Mouse (Mus musculus): ENCODE results near the gene Bbx. TPM values are rescaled to one million over a fixed set of nuclear protein-coding genes. Genes with fewer than 3 reads are reported as not detected.

The Bbx gene
- polyA plus RNA-seq, 1 experiment = 116 TPM

DNA sequence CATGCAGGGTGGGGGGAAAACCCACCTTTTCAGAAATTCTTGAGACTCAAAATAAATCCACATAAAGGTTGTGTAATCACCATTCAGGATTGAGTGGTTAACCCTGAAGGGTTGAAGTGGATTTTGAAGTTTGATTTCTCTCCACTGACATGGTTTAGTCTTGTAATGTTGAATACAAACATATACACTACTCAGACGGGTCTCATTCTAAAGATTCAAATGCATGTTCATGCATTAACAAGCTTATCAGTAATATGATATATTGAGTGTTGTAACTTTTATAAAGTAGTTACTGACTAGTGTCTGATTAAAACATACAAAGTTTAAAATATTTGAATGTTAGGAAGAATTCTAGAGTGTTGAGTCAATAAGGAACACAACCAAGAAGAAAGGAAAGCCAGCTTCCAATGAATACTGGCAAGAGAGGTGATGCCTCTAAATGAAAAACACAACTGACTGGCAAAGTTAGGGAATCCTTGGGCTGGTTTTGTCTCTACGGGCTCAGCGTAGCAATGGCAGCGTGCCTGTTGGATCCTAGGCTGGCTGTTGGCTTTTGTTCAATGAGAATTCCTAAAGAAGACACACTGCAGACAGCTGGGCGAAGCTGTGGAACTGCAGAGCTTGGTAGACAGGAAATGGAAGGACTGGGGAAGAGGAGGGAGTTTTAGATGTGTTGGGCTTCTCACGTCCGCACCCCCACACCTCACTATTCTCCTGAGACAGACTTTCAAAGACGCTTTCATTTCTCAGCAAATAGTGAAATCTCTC is 211.3 kb downstream of the Bbx start:
- Histone ChIP-seq H3K9ac (ENCODE audit: low read depth, poor library complexity, severe bottlenecking) (no peak overlapping the region), H3K27me3 (ENCODE audit: control insufficient read depth, insufficient read depth, low read length, poor library complexity, severe bottlenecking) (no peaks in the 10 kb centered on the region), H3K4me3 (ENCODE audit: low read depth, low read length) (no peak overlapping the region), H3K9me3 (replicated peaks; ENCODE audit: control insufficient read depth, insufficient read depth, low read length, poor library complexity, severe bottlenecking) (no peaks in the 10 kb centered on the region), H3K4me1 (ENCODE audit: control insufficient read depth, insufficient read depth, low read length) (no peaks in the 10 kb centered on the region), H3K27ac (ENCODE audit: insufficient read depth, low read length) (no peak overlapping the region), H3K36me3 (ENCODE audit: control insufficient read depth, insufficient read depth, low read length, poor library complexity, severe bottlenecking) (peaks cover 3% of the 10 kb centered on the region; the same call in 1 of the 2 replicates)
- no peak for TF ChIP-seq CTCF (IDR thresholded peaks at IDR 0.05; ENCODE audit: low read depth, low read length)
- no peak for TF ChIP-seq EP300 (IDR thresholded peaks at IDR 0.05; ENCODE audit: insufficient read depth, low read depth, low read length)
- no peak for TF ChIP-seq POLR2A (IDR thresholded peaks at IDR 0.05; ENCODE audit: insufficient read depth, low read length)

DNA sequence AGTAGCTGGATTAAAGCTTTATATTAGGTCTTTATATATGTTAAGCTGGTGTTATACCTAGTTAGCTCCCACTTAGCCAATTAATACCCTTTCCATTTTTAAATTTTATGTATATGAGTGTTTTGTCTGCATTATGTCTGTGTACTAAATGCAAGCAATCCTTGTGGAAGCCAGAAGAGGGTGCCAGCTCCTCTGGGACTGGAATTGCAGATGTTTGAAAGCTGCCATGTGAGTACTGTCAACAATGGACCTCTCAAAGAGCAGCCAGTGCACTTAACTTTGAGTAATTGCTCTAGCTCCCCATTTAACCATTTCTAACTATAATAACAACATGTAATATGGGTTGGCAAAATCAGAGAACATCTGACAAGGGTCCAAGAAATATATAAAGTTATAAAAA is 215.1 kb downstream of the Bbx start:
- no peaks in the 10 kb centered on the region for H3K27me3 ChIP-seq (ENCODE audit: control insufficient read depth, insufficient read depth, low read length, poor library complexity, severe bottlenecking)
- H3K36me3 ChIP-seq (ENCODE audit: control insufficient read depth, insufficient read depth, low read length, poor library complexity, severe bottlenecking) = no peaks in the 10 kb centered on the region
- H3K4me1 ChIP-seq (ENCODE audit: control insufficient read depth, insufficient read depth, low read length) = no peaks in the 10 kb centered on the region
- H3K27ac ChIP-seq (ENCODE audit: insufficient read depth, low read length) = no peak overlapping the region
- H3K4me3 ChIP-seq (ENCODE audit: low read depth, low read length) = no peak overlapping the region
- no peaks in the 10 kb centered on the region for H3K9me3 ChIP-seq (replicated peaks; ENCODE audit: control insufficient read depth, insufficient read depth, low read length, poor library complexity, severe bottlenecking)
- no peak overlapping the region for H3K9ac ChIP-seq (ENCODE audit: low read depth, poor library complexity, severe bottlenecking)
- TF ChIP-seq EP300 (IDR thresholded peaks at IDR 0.05; ENCODE audit: insufficient read depth, low read depth, low read length) = no peak
- no peak for TF ChIP-seq POLR2A (IDR thresholded peaks at IDR 0.05; ENCODE audit: insufficient read depth, low read length)
- TF ChIP-seq CTCF (IDR thresholded peaks at IDR 0.05; ENCODE audit: low read depth, low read length) = no peak

DNA sequence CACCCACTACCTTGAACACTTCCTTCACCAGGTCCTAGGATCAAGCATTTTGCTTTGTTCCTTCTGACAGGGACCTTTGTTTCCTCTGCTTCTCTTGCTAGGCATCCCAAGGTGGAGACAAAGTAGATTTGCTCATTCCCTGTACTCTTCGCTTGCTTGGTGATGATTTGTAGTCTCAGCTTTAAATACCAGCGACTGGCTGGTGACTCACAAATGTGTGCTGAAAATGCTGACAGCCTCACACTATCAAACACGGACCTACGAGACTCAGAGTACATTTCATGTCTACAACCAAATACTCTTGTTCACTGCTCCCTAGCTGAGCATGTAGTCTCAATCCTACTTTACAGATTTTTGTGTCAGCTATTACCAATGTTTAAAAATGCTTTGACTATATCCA is 220.5 kb downstream of the Bbx start:
- Histone ChIP-seq H3K27ac (ENCODE audit: insufficient read depth, low read length) (no peak overlapping the region), H3K9ac (ENCODE audit: low read depth, poor library complexity, severe bottlenecking) (no peak overlapping the region), H3K4me3 (ENCODE audit: low read depth, low read length) (no peak overlapping the region), H3K27me3 (ENCODE audit: control insufficient read depth, insufficient read depth, low read length, poor library complexity, severe bottlenecking) (no peaks in the 10 kb centered on the region), H3K36me3 (ENCODE audit: control insufficient read depth, insufficient read depth, low read length, poor library complexity, severe bottlenecking) (no peaks in the 10 kb centered on the region), H3K9me3 (replicated peaks; ENCODE audit: control insufficient read depth, insufficient read depth, low read length, poor library complexity, severe bottlenecking) (no peaks in the 10 kb centered on the region), H3K4me1 (ENCODE audit: control insufficient read depth, insufficient read depth, low read length) (no peaks in the 10 kb centered on the region)
- TF ChIP-seq POLR2A (IDR thresholded peaks at IDR 0.05; ENCODE audit: insufficient read depth, low read length) = no peak
- TF ChIP-seq EP300 (IDR thresholded peaks at IDR 0.05; ENCODE audit: insufficient read depth, low read depth, low read length) = no peak

DNA sequence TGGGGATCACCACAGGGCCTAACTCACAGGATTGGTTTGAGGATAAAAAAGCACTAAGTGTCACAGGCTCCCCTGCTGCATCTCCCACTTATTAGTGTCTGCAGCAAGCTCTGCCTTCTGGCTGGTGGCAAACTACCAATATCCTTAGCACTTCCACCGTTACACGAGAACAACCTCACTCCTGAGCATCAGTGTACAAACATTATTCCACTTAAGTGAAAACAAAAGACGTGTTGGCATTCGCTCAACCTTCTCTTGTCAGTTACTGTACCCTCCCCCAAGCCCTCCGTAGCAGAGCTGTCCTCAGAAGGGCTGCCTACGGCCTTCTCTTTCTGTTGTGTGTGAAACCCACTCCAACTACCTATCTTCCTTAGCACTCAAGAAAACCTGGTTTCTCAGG is 221.0 kb downstream of the Bbx start:
- Histone ChIP-seq H3K9ac (ENCODE audit: low read depth, poor library complexity, severe bottlenecking) (no peak overlapping the region), H3K4me1 (ENCODE audit: control insufficient read depth, insufficient read depth, low read length) (no peaks in the 10 kb centered on the region), H3K9me3 (replicated peaks; ENCODE audit: control insufficient read depth, insufficient read depth, low read length, poor library complexity, severe bottlenecking) (no peaks in the 10 kb centered on the region), H3K4me3 (ENCODE audit: low read depth, low read length) (no peak overlapping the region), H3K27ac (ENCODE audit: insufficient read depth, low read length) (no peak overlapping the region), H3K27me3 (ENCODE audit: control insufficient read depth, insufficient read depth, low read length, poor library complexity, severe bottlenecking) (no peaks in the 10 kb centered on the region), H3K36me3 (ENCODE audit: control insufficient read depth, insufficient read depth, low read length, poor library complexity, severe bottlenecking) (no peaks in the 10 kb centered on the region)
- no peak for TF ChIP-seq POLR2A (IDR thresholded peaks at IDR 0.05; ENCODE audit: insufficient read depth, low read length)
- TF ChIP-seq EP300 (IDR thresholded peaks at IDR 0.05; ENCODE audit: insufficient read depth, low read depth, low read length) = no peak
- TF ChIP-seq CTCF (IDR thresholded peaks at IDR 0.05; ENCODE audit: low read depth, low read length) = no peak

DNA sequence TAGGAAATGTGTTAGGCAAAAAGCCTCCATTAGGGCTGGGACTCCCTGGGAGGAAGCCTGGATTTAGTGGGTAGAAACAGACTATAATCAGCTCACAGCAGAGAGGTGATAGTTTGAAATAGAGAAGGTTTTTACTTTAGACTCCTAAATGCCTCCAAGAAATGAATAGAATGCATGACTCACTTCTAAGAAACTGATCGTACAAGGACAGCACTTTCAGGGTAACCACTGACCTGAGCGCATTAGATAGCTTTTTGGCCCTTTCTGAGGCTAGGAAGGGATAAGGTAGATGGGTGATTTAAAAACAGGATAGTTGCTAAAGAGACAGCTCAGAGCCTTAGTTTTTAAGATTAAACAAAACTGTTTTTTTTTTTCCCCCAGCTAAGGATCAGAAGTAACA is 221.4 kb downstream of the Bbx start:
- Histone ChIP-seq H3K27ac (ENCODE audit: insufficient read depth, low read length) (no peak overlapping the region), H3K4me1 (ENCODE audit: control insufficient read depth, insufficient read depth, low read length) (no peaks in the 10 kb centered on the region), H3K36me3 (ENCODE audit: control insufficient read depth, insufficient read depth, low read length, poor library complexity, severe bottlenecking) (no peaks in the 10 kb centered on the region), H3K4me3 (ENCODE audit: low read depth, low read length) (no peak overlapping the region), H3K9me3 (replicated peaks; ENCODE audit: control insufficient read depth, insufficient read depth, low read length, poor library complexity, severe bottlenecking) (no peaks in the 10 kb centered on the region), H3K27me3 (ENCODE audit: control insufficient read depth, insufficient read depth, low read length, poor library complexity, severe bottlenecking) (no peaks in the 10 kb centered on the region), H3K9ac (ENCODE audit: low read depth, poor library complexity, severe bottlenecking) (no peak overlapping the region)
- TF ChIP-seq CTCF (IDR thresholded peaks at IDR 0.05; ENCODE audit: low read depth, low read length) (no peak), EP300 (IDR thresholded peaks at IDR 0.05; ENCODE audit: insufficient read depth, low read depth, low read length) (no peak), POLR2A (IDR thresholded peaks at IDR 0.05; ENCODE audit: insufficient read depth, low read length) (no peak)

DNA sequence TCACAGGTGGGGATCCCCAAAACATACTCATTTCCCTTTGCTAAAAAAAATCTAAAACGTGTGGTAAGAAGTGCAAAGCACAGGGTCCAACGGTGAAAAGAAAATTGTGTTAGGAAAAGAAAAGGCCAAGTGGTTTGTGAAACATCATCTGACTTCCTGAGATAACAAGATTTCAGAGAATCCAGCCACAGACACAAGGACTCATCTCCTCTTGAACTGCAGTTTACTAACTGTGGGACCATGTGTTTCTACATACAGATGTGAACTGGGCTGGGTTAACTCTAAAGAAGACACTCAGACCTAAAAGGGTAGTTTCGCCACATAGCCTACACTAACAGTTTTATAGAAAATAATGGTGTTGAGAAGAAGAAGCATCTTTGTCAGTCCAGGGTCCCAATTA is 227.2 kb downstream of the Bbx start:
- Histone ChIP-seq H3K4me1 (ENCODE audit: control insufficient read depth, insufficient read depth, low read length) (no peaks in the 10 kb centered on the region), H3K27ac (ENCODE audit: insufficient read depth, low read length) (no peak overlapping the region), H3K27me3 (ENCODE audit: control insufficient read depth, insufficient read depth, low read length, poor library complexity, severe bottlenecking) (no peaks in the 10 kb centered on the region), H3K4me3 (ENCODE audit: low read depth, low read length) (no peak overlapping the region), H3K9me3 (replicated peaks; ENCODE audit: control insufficient read depth, insufficient read depth, low read length, poor library complexity, severe bottlenecking) (no peaks in the 10 kb centered on the region), H3K9ac (ENCODE audit: low read depth, poor library complexity, severe bottlenecking) (no peak overlapping the region), H3K36me3 (ENCODE audit: control insufficient read depth, insufficient read depth, low read length, poor library complexity, severe bottlenecking) (peaks cover 5% of the 10 kb centered on the region)
- TF ChIP-seq EP300 (IDR thresholded peaks at IDR 0.05; ENCODE audit: insufficient read depth, low read depth, low read length) (no peak), CTCF (IDR thresholded peaks at IDR 0.05; ENCODE audit: low read depth, low read length) (no peak), POLR2A (IDR thresholded peaks at IDR 0.05; ENCODE audit: insufficient read depth, low read length) (no peak)

Data from ES-Bruce4 (cell line).